Mouse (Mus musculus) midbrain, postnatal 0 days (tissue): ENCODE results near the gene Sprn. TPM values are rescaled to one million over a fixed set of nuclear protein-coding genes. Genes with fewer than 3 reads are reported as not detected.
A peak's percentile ranks its signal among the peaks of the same experiment; 100 is the strongest.

ENCODE experiments used
- ATAC-seq: fragments of 200-750 bp; cut with Nextera tagmentation; 2 replicates; pipeline ENCODE4 v1.8.0; 2017; ENCODE audit warnings: moderate number of reproducible peaks, mild to moderate bottlenecking, moderate TSS enrichment, moderate library complexity; ENCODE audit not compliant: low FRiP score
- DNase-seq: peaks from one replicate; pipeline ENCODE4 v3.0.0-alpha.2; 2015; ENCODE audit warnings: low spot score
- H3K27ac ChIP-seq: fragments of 300-500 bp; sonication (generic); 2 replicates; pipeline ENCODE4 v1.5.1; 2014; ENCODE audit warnings: low read depth, mild to moderate bottlenecking, low read length, mixed read lengths
- H3K27me3 ChIP-seq: fragments of 300-500 bp; sonication (generic); 2 replicates; pipeline ENCODE4 v1.6.1; 2014; ENCODE audit warnings: low read length, control low read depth, mixed read lengths; ENCODE audit not compliant: insufficient read depth
- H3K36me3 ChIP-seq: fragments of 300-500 bp; sonication (generic); 2 replicates; pipeline ENCODE4 v1.6.1; 2014; ENCODE audit warnings: low read length, control low read depth, mixed read lengths; ENCODE audit not compliant: insufficient read depth
- H3K4me1 ChIP-seq: fragments of 300-500 bp; sonication (generic); 2 replicates; pipeline ENCODE4 v1.6.1; 2014; ENCODE audit warnings: mild to moderate bottlenecking, control low read depth, antibody characterized with exemption, low read length, mixed read lengths; ENCODE audit not compliant: insufficient read depth
- H3K4me2 ChIP-seq: fragments of 300-500 bp; sonication (generic); 2 replicates; pipeline ENCODE4 v1.6.1; 2014; ENCODE audit warnings: low read depth, mild to moderate bottlenecking, low read length, mixed read lengths; ENCODE audit not compliant: poor library complexity, severe bottlenecking
- H3K4me3 ChIP-seq: fragments of 300-500 bp; sonication (generic); 2 replicates; pipeline ENCODE4 v1.5.1; 2014; ENCODE audit warnings: low read depth, mild to moderate bottlenecking, low read length, moderate library complexity
- H3K9ac ChIP-seq: fragments of 300-500 bp; sonication (generic); replicated peaks from 2 replicates; pipeline ENCODE4 v1.6.1; 2014; ENCODE audit warnings: mild to moderate bottlenecking, low read length, moderate library complexity, mixed read lengths; ENCODE audit not compliant: poor library complexity, severe bottlenecking
- H3K9me3 ChIP-seq: fragments of 300-500 bp; sonication (generic); 2 replicates; pipeline ENCODE4 v1.6.1; 2016; ENCODE audit warnings: low read length, control low read depth
- CTCF ChIP-seq: IDR thresholded peaks from 2 replicates; pipeline ENCODE4 v1.5.1; 2016; ENCODE audit warnings: antibody characterized with exemption, mild to moderate bottlenecking
- WGBS: fragments of 180-500 bp; shearing (Covaris S2); extraction: QIAGEN DNeasy Blood & Tissue Kit; methylation state at CpG from one replicate; pipeline ENCODE4 v1.1.7; 2014; 5-methylcytosine and 5-hydroxymethylcytosine counted together
- polyA plus RNA-seq: library from polyadenylated mRNA; unstranded; fragments of >200 nt; fragmentation: Nextera tagmentation; extraction: Ambion mirVana; gene quantifications from 2 replicates; pipeline ENCODE4 v1.2.1, GENCODE M21; 2015
- total RNA-seq: library from RNA; depleted of rRNA; stranded (reverse); fragments of >200 nt; gene quantifications from 2 replicates; pipeline ENCODE4 v1.2.3, GENCODE M21; 2014; rRNA removed

Sprn gene
- total RNA-seq = 63.9 and 70.5 TPM in 2 replicates
- 34.9 and 38.3 TPM in 2 replicates for polyA plus RNA-seq

DNA sequence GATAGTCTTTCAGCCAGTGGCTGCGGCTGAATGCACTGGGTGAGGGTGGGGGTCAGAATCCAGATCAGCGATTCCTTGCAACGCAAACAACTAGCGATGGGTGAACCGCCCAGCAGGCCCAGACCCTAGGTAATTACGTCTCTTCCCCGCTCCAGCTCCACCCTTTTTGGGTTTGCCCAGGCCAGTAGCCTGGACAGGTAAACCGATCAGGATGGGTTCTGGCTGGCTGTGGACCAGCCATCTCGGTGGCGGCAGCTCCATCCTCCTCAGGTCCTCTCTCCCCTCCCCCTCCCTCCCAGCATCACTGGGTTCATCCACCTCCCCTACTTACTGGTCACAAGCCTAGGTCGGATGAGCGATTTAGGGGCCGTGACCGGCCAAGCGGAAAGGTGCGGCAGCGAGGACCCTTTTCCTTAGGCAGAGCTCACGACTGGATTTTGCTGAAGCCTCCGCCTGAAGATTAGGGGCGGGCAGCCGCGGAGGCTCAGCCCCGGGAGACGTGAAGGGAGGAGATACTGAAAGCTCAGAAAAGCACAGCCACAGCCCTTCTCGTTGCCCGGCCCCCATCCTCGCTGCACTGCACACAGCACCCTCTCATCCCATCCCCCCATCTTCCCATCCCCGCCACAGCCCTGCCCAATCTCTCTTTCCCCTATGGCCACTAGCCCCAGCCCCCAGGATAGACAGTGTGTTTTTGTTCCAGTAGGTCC lies at the start of gene Sprn:
Gene Sprn (minus strand): TSS at position 660 of the 710 bp plus-strand sequence.
- Histone ChIP-seq H3K27ac (peak within 1 kb of the TSS; percentile 92), H3K4me2 (peak within 1 kb of the TSS; percentile 80), H3K4me3 (peak within 1 kb of the TSS; percentile 49), H3K27me3 (no peaks in the 10 kb centered on the region), H3K36me3 (no peaks in the 10 kb centered on the region), H3K9ac (peak within 1 kb of the TSS; percentile 82), H3K4me1 (peaks cover 19% of the 10 kb centered on the region; the same call in 1 of the 2 replicates), H3K9me3 (no peaks in the 10 kb centered on the region)
- WGBS = under 1% methylated on average over 28 of the region's 28 CpGs
- TF ChIP-seq CTCF = no peak
- ATAC-seq = peak; percentile 87
- peak; percentile 74 for DNase-seq

DNA sequence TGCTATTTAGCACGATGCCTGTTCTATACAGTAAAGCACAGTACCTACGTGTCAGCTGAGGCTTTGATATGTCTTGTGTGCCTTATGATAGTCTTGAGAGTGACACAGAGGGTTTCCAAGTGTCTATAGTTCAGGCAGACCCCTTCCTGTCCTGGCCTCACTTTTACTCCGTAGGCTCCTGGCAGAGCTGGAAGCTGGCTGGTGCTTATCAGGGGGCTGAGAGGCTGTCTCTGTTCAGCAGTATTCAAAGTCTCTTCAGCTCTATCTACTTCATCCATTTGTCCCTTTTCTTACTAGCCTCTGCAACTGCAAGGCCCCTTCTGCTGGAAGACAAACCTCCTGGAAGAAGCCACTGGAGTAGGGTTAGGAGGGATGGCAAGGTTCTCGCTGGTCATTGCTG lies 46.4 kb upstream of the Sprn start:
- Histone ChIP-seq H3K27ac (no peak overlapping the region), H3K4me3 (no peak overlapping the region), H3K4me2 (no peak overlapping the region), H3K9ac (no peak overlapping the region), H3K27me3 (no peaks in the 10 kb centered on the region), H3K9me3 (no peaks in the 10 kb centered on the region), H3K4me1 (no peaks in the 10 kb centered on the region), H3K36me3 (no peaks in the 10 kb centered on the region)
- 90% methylated on average over 4 of the region's 4 CpGs for WGBS
- no peak for TF ChIP-seq CTCF
- ATAC-seq = no peak
- DNase-seq = no peak

- no peak for TF ChIP-seq CTCF
- no peaks in the 10 kb centered on the region for H3K27me3 ChIP-seq
- no peaks in the 10 kb centered on the region for H3K4me1 ChIP-seq
- no peak overlapping the region for H3K9ac ChIP-seq
- no peak overlapping the region for H3K4me2 ChIP-seq
- H3K36me3 ChIP-seq = no peaks in the 10 kb centered on the region
- no peak overlapping the region for H3K4me3 ChIP-seq
- H3K27ac ChIP-seq = no peak overlapping the region
- WGBS = 82% methylated on average over 8 of the region's 8 CpGs
- no peak for DNase-seq
- H3K9me3 ChIP-seq = no peaks in the 10 kb centered on the region
- no peak for ATAC-seq
Observed at GRCm38 (mm10) chr7:140196002-140196401, 41.3 kb upstream of the Sprn start.

GRCm38 (mm10) chr7:140194031-140194430 lies 39.4 kb upstream of the Sprn start:
- DNase-seq = no peak
- Histone ChIP-seq H3K9me3 (no peaks in the 10 kb centered on the region), H3K9ac (no peak overlapping the region), H3K36me3 (no peaks in the 10 kb centered on the region), H3K27me3 (no peaks in the 10 kb centered on the region), H3K4me1 (no peaks in the 10 kb centered on the region), H3K4me2 (no peak overlapping the region), H3K27ac (no peak overlapping the region), H3K4me3 (no peak overlapping the region)
- TF ChIP-seq CTCF = no peak
- no peak for ATAC-seq
- WGBS = 90% methylated on average over 4 of the region's 4 CpGs

- no peak overlapping the region for H3K27ac ChIP-seq
- no peaks in the 10 kb centered on the region for H3K9me3 ChIP-seq
- no peak overlapping the region for H3K4me2 ChIP-seq
- H3K4me3 ChIP-seq = no peak overlapping the region
- no peaks in the 10 kb centered on the region for H3K4me1 ChIP-seq
- ATAC-seq = no peak
- TF ChIP-seq CTCF = no peak
- no peaks in the 10 kb centered on the region for H3K27me3 ChIP-seq
- H3K9ac ChIP-seq = no peak overlapping the region
- no peak for DNase-seq
- no peaks in the 10 kb centered on the region for H3K36me3 ChIP-seq
- WGBS = 85% methylated on average over 2 of the region's 2 CpGs
Observed at GRCm38 (mm10) chr7:140192851-140193250, 38.2 kb upstream of the Sprn start.

- Histone ChIP-seq H3K4me3 (no peak overlapping the region), H3K27ac (no peak overlapping the region), H3K4me1 (no peaks in the 10 kb centered on the region), H3K4me2 (no peak overlapping the region), H3K9ac (no peak overlapping the region), H3K9me3 (no peaks in the 10 kb centered on the region), H3K27me3 (no peaks in the 10 kb centered on the region), H3K36me3 (no peaks in the 10 kb centered on the region)
- ATAC-seq = no peak
- DNase-seq = no peak
- no peak for TF ChIP-seq CTCF
- WGBS = 60% methylated on average over 2 of the region's 2 CpGs
Observed at GRCm38 (mm10) chr7:140192445-140192844, 37.8 kb upstream of the Sprn start.
